Mouse (Mus musculus) ES-Bruce4 (cell line): ENCODE data around the gene 4930404N11Rik.

Experiments
- CTCF ChIP-seq: IDR thresholded peaks from one replicate; pipeline ENCODE4 v1.8.1; 2011; ENCODE audit warnings: low read depth, low read length
- EP300 ChIP-seq: IDR thresholded peaks from 2 replicates; pipeline ENCODE4 v1.6.1; 2011; ENCODE audit warnings: low read depth, low read length; ENCODE audit not compliant: insufficient read depth
- POLR2A ChIP-seq: IDR thresholded peaks from one replicate; pipeline ENCODE4 v1.8.1; 2011; ENCODE audit warnings: low read length; ENCODE audit not compliant: insufficient read depth

DNA sequence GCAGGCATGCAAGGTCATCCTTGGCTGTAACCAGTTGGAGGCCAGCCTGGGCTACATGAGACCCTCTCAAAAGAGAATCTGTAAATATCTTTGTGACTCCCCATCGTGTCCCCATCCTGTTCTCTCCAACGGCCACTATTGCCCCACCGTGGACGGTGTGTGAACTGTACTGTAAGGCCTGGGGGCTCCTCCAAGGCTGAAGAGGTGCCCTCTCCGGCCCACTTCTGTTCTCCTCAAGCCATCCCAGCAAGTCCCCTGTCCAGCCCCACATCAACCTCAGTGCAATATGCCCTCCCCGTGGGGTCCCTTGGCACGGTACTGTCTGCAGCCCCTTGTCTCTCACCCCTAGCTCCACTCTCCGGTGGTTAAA lies 46.3 kb downstream of the 4930404N11Rik start:
- TF ChIP-seq POLR2A = no peak
- TF ChIP-seq CTCF = no peak
- TF ChIP-seq EP300 = no peak
